Mouse (Mus musculus): Measurements from ENCODE around the gene Prtn3.

Prtn3 gene

DNA sequence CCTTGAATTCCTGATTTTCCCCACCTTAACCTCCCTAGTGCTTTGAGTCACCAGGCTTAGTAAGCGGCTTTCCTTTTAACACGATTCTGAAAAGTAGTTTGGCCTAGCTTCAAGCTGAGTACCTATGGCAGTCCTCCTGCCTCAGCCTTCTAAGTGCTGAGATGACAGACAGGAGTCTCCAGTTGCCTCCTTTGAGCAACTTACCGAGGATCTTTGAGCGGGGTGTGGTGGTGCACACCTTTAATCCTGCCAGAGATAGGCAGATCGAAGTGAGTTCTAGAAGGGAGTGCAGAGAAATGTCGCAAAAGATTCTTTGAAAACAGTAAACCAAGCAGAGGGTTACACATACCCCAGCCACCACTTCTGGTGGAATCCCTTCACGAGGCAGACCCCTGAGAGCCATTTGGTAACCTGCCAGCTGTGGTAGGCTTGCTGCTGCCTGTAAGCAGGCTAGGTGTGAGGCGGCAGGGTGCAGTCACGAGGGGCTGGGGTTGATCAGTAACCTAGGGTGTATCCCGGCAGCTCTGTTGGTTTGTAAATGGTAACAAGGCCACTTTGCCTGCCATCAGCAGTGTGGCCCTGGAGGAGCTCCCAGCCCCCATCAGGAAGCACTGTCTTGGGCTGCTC lies 18.6 kb upstream of the Prtn3 start:
- DNase-seq, result peak; percentile 97

- no peak for DNase-seq
These were observed 18.0 kb upstream of the Prtn3 start for GRCm38 (mm10) chr10:79856280-79856679.

DNA sequence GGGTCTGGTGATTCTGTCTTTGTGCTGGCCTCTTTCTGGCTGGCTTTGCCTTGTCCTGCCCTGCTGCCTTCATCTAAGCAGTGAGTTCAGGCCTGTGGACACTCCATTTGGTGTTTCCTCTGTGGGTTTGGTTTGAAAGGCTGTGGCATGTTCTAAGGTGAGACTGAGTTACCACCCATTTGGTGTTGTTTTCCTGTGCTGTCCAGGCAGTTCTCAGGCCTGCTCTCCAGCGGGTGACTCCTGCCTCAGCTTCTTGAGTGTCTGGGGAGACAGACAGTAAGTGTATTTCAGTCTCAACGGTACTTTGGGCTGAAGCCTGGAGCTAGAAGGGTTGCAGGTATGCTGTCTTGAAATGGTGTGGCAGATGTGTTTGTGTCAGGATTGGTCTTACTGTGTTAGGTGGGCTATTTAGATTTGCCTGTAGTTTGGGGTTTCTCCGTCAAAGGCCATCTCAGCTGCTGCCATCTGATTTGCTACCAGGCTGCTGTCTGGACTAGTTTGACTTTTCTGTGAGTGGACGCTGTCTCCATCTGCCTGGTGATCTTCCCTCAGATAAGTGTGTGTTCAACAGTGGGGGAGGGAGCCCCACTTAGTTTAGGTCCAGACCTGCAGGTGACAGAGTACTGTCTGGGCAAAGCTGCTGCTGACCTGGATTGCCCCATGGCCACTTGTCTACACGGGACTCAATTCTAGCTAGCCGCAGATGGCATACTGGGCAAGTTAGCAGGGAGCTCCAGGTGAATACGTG lies 17.4 kb upstream of the Prtn3 start:
- DNase-seq, result no peak

DNA sequence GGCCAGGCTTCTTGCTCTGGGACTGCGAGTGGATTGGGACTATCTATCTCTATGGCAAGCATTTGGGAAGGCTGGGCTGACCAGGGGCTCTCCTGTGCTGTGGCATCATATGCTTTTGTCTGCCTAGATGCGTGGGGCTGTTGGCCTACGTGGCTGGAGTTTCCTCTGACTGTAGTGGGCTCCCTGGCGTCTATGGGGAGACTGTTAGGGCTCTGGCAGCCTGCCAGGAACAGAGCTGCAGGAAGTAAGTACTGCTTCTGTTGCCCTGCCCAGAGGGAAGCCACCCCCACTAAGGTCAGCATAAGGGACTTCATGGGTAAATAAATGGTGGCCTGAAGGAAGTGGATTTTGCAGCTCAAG lies 16.8 kb upstream of the Prtn3 start:
- peak; percentile 99 for DNase-seq

DNA sequence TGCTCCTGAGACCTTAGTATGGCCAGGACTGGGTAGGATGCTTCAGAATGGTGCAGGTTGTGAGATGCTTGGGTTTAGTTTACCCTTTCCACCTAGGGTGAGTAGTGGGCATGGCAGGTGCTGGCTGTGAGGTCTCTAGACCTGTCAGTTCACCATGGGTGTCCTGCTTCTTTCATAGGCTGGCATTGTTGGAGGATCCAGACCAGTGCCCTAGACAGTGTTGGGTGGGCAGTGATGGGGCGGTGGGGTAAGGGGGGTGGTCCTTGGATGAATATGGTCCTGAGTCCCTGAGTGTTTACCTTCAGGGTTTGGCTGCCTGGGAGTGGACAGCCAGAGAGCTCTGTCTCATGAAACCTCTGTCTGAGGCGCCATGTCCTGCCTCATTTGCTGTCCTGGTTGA lies 16.4 kb upstream of the Prtn3 start:
- peak; percentile 94 for DNase-seq

DNA sequence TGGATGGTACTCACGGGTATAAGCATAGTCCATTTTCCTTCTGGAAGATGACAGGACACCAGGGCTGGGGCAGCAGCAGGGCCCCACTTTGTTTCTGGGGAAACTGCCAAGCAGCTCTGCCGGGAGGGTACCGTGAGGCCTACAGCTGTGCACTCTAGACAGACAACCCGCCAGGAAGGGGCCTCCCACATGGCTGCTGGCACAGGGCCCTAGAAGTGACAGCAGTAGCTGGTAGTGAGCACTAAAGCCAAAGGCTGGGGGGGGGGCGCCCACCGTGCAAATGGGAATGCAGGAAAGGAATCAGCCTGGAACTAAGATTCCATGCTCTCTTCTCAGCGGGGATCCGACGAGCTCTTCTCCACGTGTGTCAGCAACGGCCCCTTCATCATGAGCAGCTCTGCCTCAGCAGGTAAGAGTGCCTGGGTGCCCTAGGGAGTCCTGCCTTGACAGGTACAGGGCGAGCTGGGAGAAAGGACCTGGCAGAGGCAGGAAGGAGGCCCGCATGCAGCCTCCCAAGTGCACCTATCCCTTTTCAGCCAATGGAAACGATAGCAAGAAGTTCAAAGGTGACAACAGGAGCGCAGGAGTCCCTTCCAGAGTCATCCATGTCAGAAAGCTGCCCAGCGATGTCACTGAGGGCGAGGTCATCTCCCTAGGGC lies 15.7 kb upstream of the Prtn3 start:
- DNase-seq, result peak; percentile 98

DNA sequence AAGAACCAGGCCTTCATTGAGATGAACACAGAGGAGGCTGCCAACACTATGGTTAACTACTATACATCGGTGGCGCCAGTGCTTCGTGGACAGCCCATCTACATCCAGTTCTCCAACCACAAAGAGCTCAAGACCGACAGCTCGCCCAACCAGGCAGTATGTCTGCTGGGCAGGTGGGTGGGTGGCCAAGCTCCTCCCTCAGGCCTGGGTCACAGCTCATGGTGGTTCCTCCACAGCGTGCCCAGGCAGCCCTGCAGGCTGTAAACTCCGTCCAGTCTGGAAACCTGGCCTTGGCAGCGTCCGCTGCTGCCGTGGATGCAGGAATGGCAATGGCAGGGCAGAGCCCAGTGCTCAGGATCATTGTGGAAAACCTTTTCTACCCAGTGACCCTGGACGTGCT lies 15.2 kb upstream of the Prtn3 start:
- peak; percentile 95 for DNase-seq

GRCm38 (mm10) chr10:79860079-79860911 lies 14.0 kb upstream of the Prtn3 start:
- DNase-seq, result peak; percentile 94

- peak; percentile 91 for DNase-seq
These were observed 12.8 kb upstream of the Prtn3 start for GRCm38 (mm10) chr10:79861230-79862048.

DNA sequence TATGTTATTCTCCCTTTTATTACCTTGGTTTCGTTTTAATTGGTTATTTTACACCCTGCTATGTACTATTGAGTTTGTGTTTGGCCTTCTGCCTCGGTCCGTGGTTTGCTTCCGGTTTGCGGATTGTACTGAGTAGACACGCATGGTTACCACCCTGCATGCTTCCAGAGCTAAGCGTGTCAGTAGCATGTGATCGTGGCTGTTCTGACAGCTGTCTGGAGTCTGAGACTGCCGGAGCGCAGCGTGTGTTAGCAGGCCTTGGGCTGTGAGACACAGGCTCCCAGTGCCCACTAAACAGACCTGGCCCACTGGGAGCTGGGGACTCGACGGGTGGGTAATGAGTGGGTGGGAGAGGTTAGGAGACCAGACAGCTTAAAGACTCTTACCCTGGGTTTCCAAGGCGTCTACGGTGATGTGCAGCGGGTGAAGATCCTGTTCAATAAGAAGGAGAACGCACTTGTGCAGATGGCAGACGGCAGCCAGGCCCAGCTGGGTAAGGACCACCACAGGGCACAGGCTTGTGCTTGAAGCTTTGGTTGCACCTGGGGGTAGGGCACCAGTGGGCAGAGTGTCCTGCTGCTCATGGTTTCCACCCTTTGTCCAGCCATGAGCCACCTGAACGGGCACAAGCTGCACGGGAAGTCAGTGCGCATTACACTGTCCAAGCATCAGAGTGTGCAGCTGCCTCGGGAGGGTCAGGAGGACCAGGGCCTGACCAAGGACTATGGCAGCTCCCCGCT lies 12.1 kb upstream of the Prtn3 start:
- peak; percentile 91 for DNase-seq

GRCm38 (mm10) chr10:79862925-79863324 lies 11.4 kb upstream of the Prtn3 start:
- DNase-seq, result peak; percentile 92

- DNase-seq, result no peak
These were observed 9.7 kb upstream of the Prtn3 start for GRCm38 (mm10) chr10:79864351-79865188.

DNA sequence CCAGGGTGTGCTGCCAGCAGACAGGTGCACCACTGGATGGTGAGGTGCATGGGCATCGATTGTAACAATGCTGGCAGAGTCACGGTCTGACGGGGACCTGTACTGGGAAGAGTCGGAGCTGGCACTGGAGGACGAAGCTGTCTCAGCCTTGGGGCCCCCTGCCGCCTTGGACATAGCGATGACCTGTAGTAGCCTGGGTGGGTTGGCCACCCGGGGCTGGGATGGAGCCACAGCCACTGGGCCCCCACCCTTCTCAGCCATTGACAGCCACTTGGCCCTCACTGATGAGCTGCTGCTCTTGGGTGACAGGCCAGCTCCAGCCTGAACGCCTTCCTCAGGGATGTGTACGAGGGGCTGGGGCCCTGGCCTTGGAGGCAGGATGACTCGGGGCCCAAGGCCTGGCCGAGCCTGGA lies 9.1 kb upstream of the Prtn3 start:
- DNase-seq, result peak; percentile 94

- peak; percentile 96 for DNase-seq
These were observed 8.4 kb upstream of the Prtn3 start for GRCm38 (mm10) chr10:79865801-79866295.

- peak; percentile 92 for DNase-seq
These were observed 7.7 kb upstream of the Prtn3 start for GRCm38 (mm10) chr10:79866601-79867000.

DNA sequence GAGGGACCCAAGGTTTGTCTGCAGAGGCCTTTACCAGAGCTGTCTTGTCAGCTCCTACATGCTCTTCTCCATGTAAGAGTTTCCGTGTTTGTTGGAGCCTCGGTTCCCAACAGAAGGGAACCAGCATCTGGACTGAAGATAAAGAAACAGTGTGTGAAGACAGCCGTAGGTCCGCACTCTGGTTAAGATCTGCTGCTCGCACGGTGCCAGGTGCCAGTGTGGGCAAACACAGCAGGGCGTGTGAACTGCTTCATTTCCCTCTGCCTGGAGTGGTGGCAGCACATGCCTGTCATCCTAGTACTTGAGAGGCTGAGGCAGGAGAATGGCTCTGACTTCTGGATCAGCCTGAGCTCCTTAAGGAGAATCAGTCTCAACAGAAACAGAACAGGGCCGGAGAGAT lies 2.4 kb upstream of the Prtn3 start:
- DNase-seq, result no peak

GRCm38 (mm10) chr10:79872862-79873261 lies 1.4 kb upstream of the Prtn3 start:
- peak; percentile 87 for DNase-seq

DNA sequence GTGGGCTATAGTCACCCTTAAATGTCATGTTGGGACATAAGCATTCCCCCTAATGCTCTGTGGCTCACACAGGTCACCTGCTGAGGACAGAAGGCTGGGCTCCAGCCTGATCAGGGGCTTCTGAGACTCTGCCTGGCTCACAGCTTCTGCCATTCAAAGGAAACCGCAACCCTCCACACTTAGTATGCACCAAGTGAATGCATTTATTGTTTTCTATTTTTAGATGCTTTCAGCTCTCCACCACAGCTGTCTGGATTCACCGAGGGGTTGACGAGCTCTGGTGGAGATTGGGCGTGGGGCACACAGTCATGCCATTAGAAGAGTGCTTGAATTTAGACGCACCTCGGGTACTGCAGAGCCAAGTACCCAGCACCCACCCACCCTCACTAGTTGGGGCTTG lies 963 bp upstream of the Prtn3 start:
- DNase-seq, result no peak

DNA sequence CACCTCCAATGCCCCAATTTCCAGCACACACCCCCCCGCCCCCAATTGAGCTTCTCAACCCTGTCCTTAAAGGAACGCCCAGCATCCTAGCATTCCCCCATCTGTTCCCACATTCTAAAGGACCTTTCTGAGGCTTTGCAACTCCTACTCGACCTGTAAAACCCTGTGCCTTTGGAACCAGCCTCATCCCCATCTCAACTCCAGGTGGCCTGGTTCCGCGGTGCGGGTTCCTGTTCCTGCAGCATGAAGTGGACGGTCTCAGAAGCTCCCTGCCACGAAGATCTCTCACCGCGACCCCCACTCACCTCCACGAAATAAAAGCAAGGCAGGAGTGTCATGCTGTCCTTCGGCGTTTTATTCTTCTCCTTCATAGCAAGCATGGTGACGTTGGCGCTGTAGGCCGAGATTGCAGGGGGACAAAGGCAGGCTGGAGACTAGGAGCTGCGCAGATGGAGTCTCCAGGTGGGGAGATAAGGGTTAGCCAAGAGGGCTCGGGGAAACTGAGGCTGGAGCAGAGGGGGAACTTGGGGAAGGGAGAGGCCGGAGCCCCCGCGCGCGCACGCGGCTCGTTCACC lies 474 bp upstream of the Prtn3 start:
- peak; percentile 85 for DNase-seq

GRCm38 (mm10) chr10:79877174-79877573 lies 2.9 kb downstream of the Prtn3 start:
- DNase-seq, result peak; percentile 96

All from heart, adult 11 months (tissue).